Mouse (Mus musculus): ENCODE results near the gene Irf7. TPM values are rescaled to one million over a fixed set of nuclear protein-coding genes. Genes with fewer than 3 reads are reported as not detected.

Irf7 gene
- polyA plus RNA-seq, 1 experiment from 2014 or later = 0.46 TPM

- ATAC-seq (replicated peaks; ENCODE audit: insufficient number of reproducible peaks, low FRiP score, low TSS enrichment, low read depth) (no peak), DNase-seq (ENCODE audit: low spot score) (no peak)
- 63% methylated on average over 6 of the region's 6 CpGs for WGBS
- Histone ChIP-seq H3K27ac (replicated peaks; ENCODE audit: low read depth, low read length) (no peak overlapping the region), H3K9ac (replicated peaks; ENCODE audit: low read length) (no peak overlapping the region), H3K4me1 (ENCODE audit: control insufficient read depth, insufficient read depth, low read length) (no peaks in the 10 kb centered on the region), H3K27me3 (ENCODE audit: control insufficient read depth, insufficient read depth, low read length) (no peaks in the 10 kb centered on the region), H3K4me2 (ENCODE audit: low read depth, low read length) (no peak overlapping the region), H3K9me3 (replicated peaks; ENCODE audit: control insufficient read depth, low read length) (no peaks in the 10 kb centered on the region), H3K4me3 (ENCODE audit: low read depth, low read length) (no peak overlapping the region), H3K36me3 (replicated peaks; ENCODE audit: control insufficient read depth, insufficient read depth, low read depth, low read length) (no peaks in the 10 kb centered on the region)
These were observed 15.2 kb upstream of the Irf7 start for GRCm38 (mm10) chr7:141281442-141281841.

- Histone ChIP-seq H3K27ac (replicated peaks; ENCODE audit: low read depth, low read length) (no peak within 1 kb of the TSS), H3K27me3 (ENCODE audit: control insufficient read depth, insufficient read depth, low read length) (no peaks in the 10 kb centered on the region), H3K4me2 (ENCODE audit: low read depth, low read length) (peak within 1 kb of the TSS; percentile 72), H3K4me3 (ENCODE audit: low read depth, low read length) (peak within 1 kb of the TSS; percentile 22), H3K9ac (replicated peaks; ENCODE audit: low read length) (peak within 1 kb of the TSS; percentile 32; the same call in 1 of the 2 replicates), H3K36me3 (replicated peaks; ENCODE audit: control insufficient read depth, insufficient read depth, low read depth, low read length) (no peaks in the 10 kb centered on the region), H3K4me1 (ENCODE audit: control insufficient read depth, insufficient read depth, low read length) (no peaks in the 10 kb centered on the region), H3K9me3 (replicated peaks; ENCODE audit: control insufficient read depth, low read length) (no peaks in the 10 kb centered on the region)
- peak; percentile 49; the same call in 1 of the 2 replicates for ATAC-seq (replicated peaks; ENCODE audit: insufficient number of reproducible peaks, low FRiP score, low TSS enrichment, low read depth)
- 2% methylated on average over 45 of the region's 46 CpGs for WGBS
- DNase-seq (ENCODE audit: low spot score) = peak; percentile 66
These were observed 12.7 kb upstream of the Irf7 start, which contains the start of gene Sct for GRCm38 (mm10) chr7:141278766-141279590. TSS of gene Sct (minus strand) at chr7:141279133.

GRCm38 (mm10) chr7:141277701-141278678, 11.7 kb upstream of the Irf7 start:
- H3K27me3 ChIP-seq (ENCODE audit: control insufficient read depth, insufficient read depth, low read length) = no peaks in the 10 kb centered on the region
- H3K36me3 ChIP-seq (replicated peaks; ENCODE audit: control insufficient read depth, insufficient read depth, low read depth, low read length) = no peaks in the 10 kb centered on the region
- H3K27ac ChIP-seq (replicated peaks; ENCODE audit: low read depth, low read length) = no peak overlapping the region
- 80% methylated on average over 11 of the region's 11 CpGs for WGBS
- H3K4me1 ChIP-seq (ENCODE audit: control insufficient read depth, insufficient read depth, low read length) = no peaks in the 10 kb centered on the region
- H3K9ac ChIP-seq (replicated peaks; ENCODE audit: low read length) = no peak overlapping the region
- DNase-seq (ENCODE audit: low spot score) (no peak), ATAC-seq (replicated peaks; ENCODE audit: insufficient number of reproducible peaks, low FRiP score, low TSS enrichment, low read depth) (no peak)
- H3K4me3 ChIP-seq (ENCODE audit: low read depth, low read length) = no peak overlapping the region
- H3K9me3 ChIP-seq (replicated peaks; ENCODE audit: control insufficient read depth, low read length) = no peaks in the 10 kb centered on the region
- H3K4me2 ChIP-seq (ENCODE audit: low read depth, low read length) = no peak overlapping the region; the same call in 1 of the 2 replicates

GRCm38 (mm10) chr7:141276546-141276945, 10.3 kb upstream of the Irf7 start, which contains the start of gene Cdhr5:
TSS of gene Cdhr5 (minus strand) at chr7:141276786.
- Histone ChIP-seq H3K4me2 (ENCODE audit: low read depth, low read length) (no peak within 1 kb of the TSS), H3K27ac (replicated peaks; ENCODE audit: low read depth, low read length) (no peak within 1 kb of the TSS), H3K9me3 (replicated peaks; ENCODE audit: control insufficient read depth, low read length) (no peaks in the 10 kb centered on the region), H3K4me1 (ENCODE audit: control insufficient read depth, insufficient read depth, low read length) (no peaks in the 10 kb centered on the region), H3K27me3 (ENCODE audit: control insufficient read depth, insufficient read depth, low read length) (no peaks in the 10 kb centered on the region), H3K36me3 (replicated peaks; ENCODE audit: control insufficient read depth, insufficient read depth, low read depth, low read length) (no peaks in the 10 kb centered on the region), H3K4me3 (ENCODE audit: low read depth, low read length) (no peak within 1 kb of the TSS), H3K9ac (replicated peaks; ENCODE audit: low read length) (no peak within 1 kb of the TSS)
- ATAC-seq (replicated peaks; ENCODE audit: insufficient number of reproducible peaks, low FRiP score, low TSS enrichment, low read depth) = no peak
- WGBS = 61% methylated on average over 11 of the region's 11 CpGs
- DNase-seq (ENCODE audit: low spot score) = no peak

- Histone ChIP-seq H3K9me3 (replicated peaks; ENCODE audit: control insufficient read depth, low read length) (no peaks in the 10 kb centered on the region), H3K4me1 (ENCODE audit: control insufficient read depth, insufficient read depth, low read length) (no peaks in the 10 kb centered on the region), H3K4me2 (ENCODE audit: low read depth, low read length) (no peak overlapping the region), H3K36me3 (replicated peaks; ENCODE audit: control insufficient read depth, insufficient read depth, low read depth, low read length) (no peaks in the 10 kb centered on the region), H3K27me3 (ENCODE audit: control insufficient read depth, insufficient read depth, low read length) (no peaks in the 10 kb centered on the region), H3K27ac (replicated peaks; ENCODE audit: low read depth, low read length) (no peak overlapping the region), H3K9ac (replicated peaks; ENCODE audit: low read length) (no peak overlapping the region), H3K4me3 (ENCODE audit: low read depth, low read length) (no peak overlapping the region)
- DNase-seq (ENCODE audit: low spot score) (no peak), ATAC-seq (replicated peaks; ENCODE audit: insufficient number of reproducible peaks, low FRiP score, low TSS enrichment, low read depth) (no peak)
- WGBS = 81% methylated on average over 9 of the region's 9 CpGs
These were observed 9.1 kb upstream of the Irf7 start for GRCm38 (mm10) chr7:141275356-141275755.

GRCm38 (mm10) chr7:141270631-141271030, 4.3 kb upstream of the Irf7 start:
- 92% methylated on average over 3 of the region's 3 CpGs for WGBS
- no peak overlapping the region for H3K27ac ChIP-seq (replicated peaks; ENCODE audit: low read depth, low read length)
- no peak overlapping the region for H3K4me2 ChIP-seq (ENCODE audit: low read depth, low read length)
- no peak overlapping the region for H3K4me3 ChIP-seq (ENCODE audit: low read depth, low read length)
- no peaks in the 10 kb centered on the region for H3K36me3 ChIP-seq (replicated peaks; ENCODE audit: control insufficient read depth, insufficient read depth, low read depth, low read length)
- DNase-seq (ENCODE audit: low spot score) (no peak), ATAC-seq (replicated peaks; ENCODE audit: insufficient number of reproducible peaks, low FRiP score, low TSS enrichment, low read depth) (no peak)
- H3K9ac ChIP-seq (replicated peaks; ENCODE audit: low read length) = no peak overlapping the region
- no peaks in the 10 kb centered on the region for H3K9me3 ChIP-seq (replicated peaks; ENCODE audit: control insufficient read depth, low read length)
- H3K27me3 ChIP-seq (ENCODE audit: control insufficient read depth, insufficient read depth, low read length) = no peaks in the 10 kb centered on the region
- no peaks in the 10 kb centered on the region for H3K4me1 ChIP-seq (ENCODE audit: control insufficient read depth, insufficient read depth, low read length)

GRCm38 (mm10) chr7:141269273-141269545, 2.9 kb upstream of the Irf7 start:
- H3K4me1 ChIP-seq (ENCODE audit: control insufficient read depth, insufficient read depth, low read length) = no peaks in the 10 kb centered on the region
- H3K27me3 ChIP-seq (ENCODE audit: control insufficient read depth, insufficient read depth, low read length) = no peaks in the 10 kb centered on the region
- H3K9ac ChIP-seq (replicated peaks; ENCODE audit: low read length) = no peak overlapping the region
- H3K4me2 ChIP-seq (ENCODE audit: low read depth, low read length) = no peak overlapping the region
- ATAC-seq (replicated peaks; ENCODE audit: insufficient number of reproducible peaks, low FRiP score, low TSS enrichment, low read depth) = no peak
- no peak overlapping the region for H3K4me3 ChIP-seq (ENCODE audit: low read depth, low read length)
- no peak overlapping the region for H3K27ac ChIP-seq (replicated peaks; ENCODE audit: low read depth, low read length)
- DNase-seq (ENCODE audit: low spot score) = no peak
- H3K9me3 ChIP-seq (replicated peaks; ENCODE audit: control insufficient read depth, low read length) = no peaks in the 10 kb centered on the region
- H3K36me3 ChIP-seq (replicated peaks; ENCODE audit: control insufficient read depth, insufficient read depth, low read depth, low read length) = no peaks in the 10 kb centered on the region
- WGBS = 83% methylated on average over 14 of the region's 14 CpGs

All from embryonic facial prominence, embryonic 11.5 days (tissue).